Mouse (Mus musculus) neural tube, embryonic 11.5 days (tissue): ENCODE data around the gene Leap2. TPM values are rescaled to one million over a fixed set of nuclear protein-coding genes. Genes with fewer than 3 reads are reported as not detected.

Experiments
- ATAC-seq: fragments of 200-750 bp; cut with Nextera tagmentation; 2 replicates; pipeline ENCODE4 v1.8.0; 2017; ENCODE audit warnings: moderate number of reproducible peaks, mild to moderate bottlenecking, moderate TSS enrichment, moderate library complexity; ENCODE audit not compliant: insufficient read depth, low FRiP score, low TSS enrichment
- DNase-seq: peaks from one replicate; pipeline ENCODE4 v3.0.0-alpha.2; 2015; ENCODE audit warnings: low spot score
- H3K27ac ChIP-seq: fragments of 300-500 bp; sonication (generic); 2 replicates; pipeline ENCODE4 v1.5.1; 2014; ENCODE audit warnings: low read depth, mild to moderate bottlenecking, low read length
- H3K27me3 ChIP-seq: fragments of 300-500 bp; sonication (generic); 2 replicates; pipeline ENCODE4 v1.6.1; 2014; ENCODE audit warnings: mild to moderate bottlenecking, low read length, mixed read lengths; ENCODE audit not compliant: control insufficient read depth, insufficient read depth
- H3K36me3 ChIP-seq: fragments of 300-500 bp; sonication (generic); 2 replicates; pipeline ENCODE4 v1.6.1; 2014; ENCODE audit warnings: mild to moderate bottlenecking, low read length, moderate library complexity, mixed read lengths; ENCODE audit not compliant: control insufficient read depth, insufficient read depth
- H3K4me1 ChIP-seq: fragments of 300-500 bp; sonication (generic); 2 replicates; pipeline ENCODE4 v1.6.1; 2014; ENCODE audit warnings: low read length, mixed read lengths; ENCODE audit not compliant: control insufficient read depth, insufficient read depth
- H3K4me2 ChIP-seq: fragments of 300-500 bp; sonication (generic); 2 replicates; pipeline ENCODE4 v1.6.1; 2014; ENCODE audit warnings: low read depth, mild to moderate bottlenecking, moderate library complexity
- H3K4me3 ChIP-seq: fragments of 300-500 bp; sonication (generic); 2 replicates; pipeline ENCODE4 v1.5.1; 2014; ENCODE audit warnings: low read depth, low read length
- H3K9ac ChIP-seq: fragments of 300-500 bp; sonication (generic); 2 replicates; pipeline ENCODE4 v1.6.1; 2014; ENCODE audit warnings: mild to moderate bottlenecking, low read length
- H3K9me3 ChIP-seq: fragments of 300-500 bp; sonication (generic); 2 replicates; pipeline ENCODE4 v1.6.1; 2016; ENCODE audit warnings: low read length; ENCODE audit not compliant: control insufficient read depth
- WGBS: fragments of 180-500 bp; shearing (Covaris S2); extraction: QIAGEN DNeasy Blood & Tissue Kit; methylation state at CpG from one replicate; pipeline ENCODE4 v1.1.7; 2014; 5-methylcytosine and 5-hydroxymethylcytosine counted together
- polyA plus RNA-seq: library from polyadenylated mRNA; unstranded; fragments of >200 nt; fragmentation: Nextera tagmentation; extraction: Ambion mirVana; gene quantifications from 2 replicates; pipeline ENCODE4 v1.2.1, GENCODE M21; 2014

Gene Leap2
- not detected in 2 replicates for polyA plus RNA-seq

- no peaks in the 10 kb centered on the region for H3K9me3 ChIP-seq
- DNase-seq, result no peak
- H3K4me2 ChIP-seq, result no peak within 1 kb of the TSS
- H3K4me1 ChIP-seq, result no peaks in the 10 kb centered on the region
- ATAC-seq, result no peak
- no peaks in the 10 kb centered on the region for H3K27me3 ChIP-seq
- H3K4me3 ChIP-seq, result no peak within 1 kb of the TSS
- H3K9ac ChIP-seq, result no peak within 1 kb of the TSS
- WGBS, result 92% methylated on average over 4 of the region's 4 CpGs
- H3K36me3 ChIP-seq, result no peaks in the 10 kb centered on the region
- no peak within 1 kb of the TSS for H3K27ac ChIP-seq
Measured at GRCm38 (mm10) chr11:53423036-53423435, at the start of gene Leap2. Gene Leap2 (minus strand): TSS chr11:53423170.

GRCm38 (mm10) chr11:53472709-53473108 lies 49.7 kb upstream of the Leap2 start:
- Histone ChIP-seq H3K4me1 (peaks cover 8% of the 10 kb centered on the region; the same call in 1 of the 2 replicates), H3K27ac (no peak overlapping the region), H3K9ac (no peak overlapping the region), H3K27me3 (peaks cover 19% of the 10 kb centered on the region), H3K9me3 (no peaks in the 10 kb centered on the region), H3K4me2 (no peak overlapping the region), H3K36me3 (no peaks in the 10 kb centered on the region), H3K4me3 (no peak overlapping the region)
- DNase-seq (no peak), ATAC-seq (no peak)
- 79% methylated on average over 3 of the region's 3 CpGs for WGBS

- Histone ChIP-seq H3K9me3 (no peaks in the 10 kb centered on the region), H3K9ac (peak within 1 kb of the TSS; percentile 5; the same call in 1 of the 2 replicates), H3K4me2 (peak within 1 kb of the TSS; percentile 36), H3K27me3 (peaks cover 25% of the 10 kb centered on the region), H3K27ac (no peak within 1 kb of the TSS), H3K4me1 (peaks cover 13% of the 10 kb centered on the region), H3K4me3 (0 out of 2 replicates have a peak within 1 kb of the TSS, but pooled peaks have one; percentile 10), H3K36me3 (no peaks in the 10 kb centered on the region)
- DNase-seq (peak; percentile 91), ATAC-seq (peak; percentile 71; the same call in 1 of the 2 replicates)
- WGBS, result 2% methylated on average over 29 of the region's 29 CpGs
Measured at GRCm38 (mm10) chr11:53469968-53470695, 47.2 kb upstream of the Leap2 start, which contains the start of gene Gm9837. Gene Gm9837 (minus strand): TSS chr11:53470479.

- peak overlapping the region; percentile 36; the same call in 1 of the 2 replicates for H3K4me2 ChIP-seq
- no peaks in the 10 kb centered on the region; the same call in 1 of the 2 replicates for H3K9me3 ChIP-seq
Measured at GRCm38 (mm10) chr11:53469294-53469967, 46.5 kb upstream of the Leap2 start.

GRCm38 (mm10) chr11:53466231-53466971 lies 43.4 kb upstream of the Leap2 start:
- Histone ChIP-seq H3K27ac (no peak overlapping the region), H3K9me3 (no peaks in the 10 kb centered on the region; the same call in 1 of the 2 replicates), H3K27me3 (peaks cover 54% of the 10 kb centered on the region), H3K4me1 (peaks cover 13% of the 10 kb centered on the region), H3K4me2 (peak overlapping the region; percentile 44), H3K9ac (peak overlapping the region; percentile 47), H3K4me3 (peak overlapping the region; percentile 26), H3K36me3 (no peaks in the 10 kb centered on the region)
- DNase-seq (peak; percentile 85), ATAC-seq (no peak)
- WGBS, result 4% methylated on average over 40 of the region's 40 CpGs

More at GRCm38 (mm10) chr11:53469294-53469967, 46.5 kb upstream of the Leap2 start:
- Histone ChIP-seq H3K27me3 (peaks cover 31% of the 10 kb centered on the region), H3K9ac (no peak overlapping the region), H3K4me3 (no peak overlapping the region), H3K4me1 (peaks cover 13% of the 10 kb centered on the region), H3K36me3 (no peaks in the 10 kb centered on the region), H3K27ac (no peak overlapping the region)
- 39% methylated on average over 16 of the region's 16 CpGs for WGBS
- 0 out of 2 replicates have a peak, but pooled peaks have one; percentile 10 for ATAC-seq
- no peak for DNase-seq

DNA sequence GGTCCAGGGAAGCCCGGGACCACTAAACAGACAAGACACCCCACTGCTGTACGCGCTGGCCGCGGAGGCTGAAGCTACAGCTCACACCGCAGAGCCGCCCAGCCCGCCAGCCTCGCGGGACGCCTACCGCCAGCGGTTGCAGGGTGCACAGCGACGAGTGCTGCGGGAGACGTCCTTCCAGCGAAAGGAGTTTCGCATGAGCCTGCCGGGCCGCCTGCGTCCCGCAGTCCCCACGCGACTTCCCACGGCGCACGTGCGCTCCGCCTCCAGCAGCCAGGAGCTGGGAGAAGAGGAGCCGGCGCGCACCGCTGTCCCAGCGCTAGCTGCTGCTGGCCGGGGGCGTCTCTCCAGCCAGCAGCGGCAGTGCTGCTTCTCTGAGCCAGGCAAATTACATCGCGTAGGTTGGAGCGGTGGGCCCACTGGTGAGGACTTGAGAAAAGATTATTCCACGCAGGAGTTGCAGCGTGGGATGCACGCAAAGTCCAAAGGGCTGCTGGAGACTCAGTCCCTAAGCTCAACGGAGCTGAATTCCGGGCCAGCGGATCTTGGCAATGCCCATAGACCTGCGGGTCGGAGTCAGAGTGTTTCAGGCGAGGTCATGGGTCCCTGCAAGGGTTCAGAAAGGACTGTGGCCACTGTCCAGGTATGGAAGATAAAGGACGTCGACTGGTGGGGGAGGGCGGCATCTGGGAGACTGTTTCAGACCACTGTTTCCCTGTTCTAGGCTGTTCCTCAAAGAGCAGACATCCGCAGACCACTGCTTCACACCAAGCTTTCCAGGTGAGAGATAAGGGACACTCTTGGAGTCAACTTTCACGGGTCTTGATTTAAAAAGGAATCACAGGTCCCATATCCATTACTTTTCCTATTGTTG lies 40.8 kb upstream of the Leap2 start:
- H3K9ac ChIP-seq, result 0 out of 2 replicates have a peak overlapping the region, but pooled peaks have one; percentile 3
- ATAC-seq (no peak), DNase-seq (peak; percentile 53)
- H3K27ac ChIP-seq, result no peak overlapping the region
- H3K4me1 ChIP-seq, result peaks cover 5% of the 10 kb centered on the region
- whole genome bisulfite sequencing, result 7% methylated on average over 55 of the region's 55 CpGs
- H3K27me3 ChIP-seq, result peaks cover 52% of the 10 kb centered on the region
- H3K4me2 ChIP-seq, result peak overlapping the region; percentile 54
- H3K4me3 ChIP-seq, result peak overlapping the region; percentile 34
- no peaks in the 10 kb centered on the region; the same call in 1 of the 2 replicates for H3K9me3 ChIP-seq
- H3K36me3 ChIP-seq, result no peaks in the 10 kb centered on the region

GRCm38 (mm10) chr11:53461727-53462126 lies 38.8 kb upstream of the Leap2 start:
- Histone ChIP-seq H3K4me1 (peaks cover 2% of the 10 kb centered on the region; the same call in 1 of the 2 replicates), H3K9me3 (no peaks in the 10 kb centered on the region; the same call in 1 of the 2 replicates), H3K4me3 (no peak overlapping the region), H3K36me3 (no peaks in the 10 kb centered on the region), H3K9ac (no peak overlapping the region), H3K27me3 (peaks cover 64% of the 10 kb centered on the region), H3K4me2 (no peak overlapping the region), H3K27ac (no peak overlapping the region)
- no peak for DNase-seq
- no peak for ATAC-seq
- 22% methylated on average over 5 of the region's 5 CpGs for WGBS
